Mouse (Mus musculus) E14TG2a.4 (cell line): Measurements from ENCODE around the gene Fam49a.

Experiments used
- CTCF ChIP-seq: conservative IDR thresholded peaks from 2 replicates; pipeline ENCODE4 v1.5.1; 2014; ENCODE audit warnings: low read length
- NANOG ChIP-seq: IDR thresholded peaks from 2 replicates; pipeline ENCODE4 v1.6.1; 2014; ENCODE audit warnings: borderline replicate concordance, low read length, mixed read lengths
- POU5F1 ChIP-seq: IDR thresholded peaks from 2 replicates; pipeline ENCODE4 v1.6.1; 2014; ENCODE audit warnings: low read length, borderline replicate concordance

DNA sequence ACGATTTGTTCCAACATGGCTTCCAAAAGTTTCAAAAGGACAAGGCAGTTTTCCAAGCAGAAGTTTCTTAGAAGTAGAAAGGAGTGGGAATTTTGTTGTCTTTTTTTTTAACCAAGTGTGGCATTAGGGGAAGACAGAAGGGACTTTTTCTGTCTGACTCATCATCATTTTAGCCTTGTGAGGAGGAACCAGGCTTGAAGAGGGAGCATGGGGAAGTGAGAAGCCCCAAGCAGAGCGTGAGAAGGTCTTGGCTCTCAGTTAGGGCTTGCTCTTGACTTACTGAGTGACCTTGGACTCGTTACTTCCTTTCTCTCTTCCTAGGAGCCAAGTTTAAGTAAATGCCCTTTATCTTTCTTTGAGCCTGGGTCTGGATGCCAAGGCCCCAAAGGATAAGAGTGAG is 8.6 kb downstream of the Fam49a start:
- TF ChIP-seq CTCF (no peak), NANOG (no peak), POU5F1 (no peak)
